Mouse (Mus musculus): ENCODE measurements around the gene Ate1.
"Not testable (repeated sequence)": the region's sequence is repeated elsewhere in the genome, so short reads cannot be mapped to it uniquely, and the experiment has no call there.

Gene Ate1

GRCm38 (mm10) chr7:130403346-130403745, 116.8 kb downstream of the Ate1 start:
- DNase-seq (ENCODE audit: inconsistent ontology term), result no peak

GRCm38 (mm10) chr7:130394697-130395096, 125.5 kb downstream of the Ate1 start:
- no peak for DNase-seq (ENCODE audit: inconsistent ontology term)

GRCm38 (mm10) chr7:130390060-130390459, 130.1 kb downstream of the Ate1 start:
- DNase-seq (ENCODE audit: inconsistent ontology term), result not testable (repeated sequence)

- no peak for DNase-seq (ENCODE audit: inconsistent ontology term)
Observed at GRCm38 (mm10) chr7:130386308-130386707, 133.9 kb downstream of the Ate1 start.

GRCm38 (mm10) chr7:130385732-130386294, 134.4 kb downstream of the Ate1 start:
- DNase-seq (ENCODE audit: inconsistent ontology term), result no peak

- DNase-seq (ENCODE audit: inconsistent ontology term), result no peak
Observed at GRCm38 (mm10) chr7:130382126-130382525, 138.0 kb downstream of the Ate1 start.

- peak; percentile 39 for DNase-seq (ENCODE audit: inconsistent ontology term)
Observed at GRCm38 (mm10) chr7:130381387-130381951, 138.7 kb downstream of the Ate1 start.

GRCm38 (mm10) chr7:130380769-130381355, 139.3 kb downstream of the Ate1 start:
- DNase-seq (ENCODE audit: inconsistent ontology term), result peak; percentile 10

- DNase-seq (ENCODE audit: inconsistent ontology term), result no peak
Observed at GRCm38 (mm10) chr7:130380367-130380766, 139.8 kb downstream of the Ate1 start.

GRCm38 (mm10) chr7:130379886-130380285, 140.3 kb downstream of the Ate1 start:
- no peak for DNase-seq (ENCODE audit: inconsistent ontology term)

GRCm38 (mm10) chr7:130378308-130378707, 141.9 kb downstream of the Ate1 start:
- no peak for DNase-seq (ENCODE audit: inconsistent ontology term)

- no peak for DNase-seq (ENCODE audit: inconsistent ontology term)
Observed at GRCm38 (mm10) chr7:130374311-130374710, 145.9 kb downstream of the Ate1 start.

- DNase-seq (ENCODE audit: inconsistent ontology term), result peak; percentile 46
Observed at GRCm38 (mm10) chr7:130368827-130369641, 151.1 kb downstream of the Ate1 start.

GRCm38 (mm10) chr7:130368036-130368826, 151.9 kb downstream of the Ate1 start:
- no peak for DNase-seq (ENCODE audit: inconsistent ontology term)

- no peak for DNase-seq (ENCODE audit: inconsistent ontology term)
Observed at GRCm38 (mm10) chr7:130367222-130368035, 152.7 kb downstream of the Ate1 start.

GRCm38 (mm10) chr7:130365711-130366110, 154.5 kb downstream of the Ate1 start:
- DNase-seq (ENCODE audit: inconsistent ontology term), result no peak

All from Muller cell, postnatal 12 days (primary cell).